18 mouse cellular contexts compared by ENCODE assay signal in genomic region chr3:67508216-67508892, GRCm38 (mm10). TPM values are rescaled to one million over a fixed set of nuclear protein-coding genes. Genes with fewer than 3 reads are reported as not detected.
DNase-seq lines count a peak whose midpoint lies in the region; ATAC-seq and TF ChIP-seq lines count a peak whose summit lies in the region.
"Had no signal": no experiment of that assay in that cellular context is flagged by ENCODE, and none has a peak within 500 bp of the region (broad histone marks: within the 10 kb centered on the region; RNA-seq: fewer than 3 reads in every experiment).

No protein-coding gene starts in this region.

- no peak overlapping the region for H3K4me3 ChIP-seq in embryonic fibroblast, embryonic 13.5 days (ENCODE audit: insufficient read depth, low read length)
- H3K4me3 ChIP-seq: embryonic facial prominence, embryonic 15.5 days; forebrain, embryonic 15.5 days; heart, adult 2 months; heart, embryonic 15.5 days; hindbrain, embryonic 10.5 days; intestine, embryonic 15.5 days had no signal

- peak; percentile 50 for DNase-seq in heart, adult 11 months
- DNase-seq in heart, postnatal 14 days = no peak
- DNase-seq in NIH3T3 (ENCODE audit: low read depth) = peak; percentile 55
- DNase-seq in adrenal gland, adult 2 months = no peak
- DNase-seq: adrenal gland, postnatal 14 days; cerebellum, adult 2 months; cerebellum, postnatal 10 days; embryo, embryonic 11 days; gastrocnemius, postnatal 36 days; heart, adult 2 months had no signal

- H3K4me1 ChIP-seq in embryonic fibroblast, embryonic 13.5 days (ENCODE audit: control insufficient read depth, insufficient read depth, low read length) = peaks cover 6% of the 10 kb centered on the region
- H3K4me1 ChIP-seq: forebrain, embryonic 15.5 days; heart, embryonic 15.5 days; intestine, embryonic 15.5 days had no signal

- intact Hi-C loops in heart, postnatal 14 days (cut with DNase I) = no loop called here

- TF ChIP-seq POLR2A in embryonic fibroblast, embryonic 13.5 days (IDR thresholded peaks at IDR 0.05; ENCODE audit: low read depth, low read length) = no peak

- ATAC-seq in monocyte, adult 5-6 weeks (replicated peaks; ENCODE audit: insufficient number of reproducible peaks, low FRiP score, low TSS enrichment, poor library complexity, severe bottlenecking) = no peak
- ATAC-seq: forebrain, embryonic 15.5 days; intestine, embryonic 15.5 days had no signal

- TF ChIP-seq CTCF in embryonic fibroblast, embryonic 13.5 days (IDR thresholded peaks at IDR 0.05; ENCODE audit: borderline replicate concordance, insufficient read depth, low read length) = no peak

- peak overlapping the region; percentile 89 for H3K27ac ChIP-seq in embryonic fibroblast, embryonic 13.5 days (ENCODE audit: insufficient read depth, low read length)
- H3K27ac ChIP-seq: embryonic facial prominence, embryonic 15.5 days; forebrain, embryonic 15.5 days; heart, adult 2 months; heart, embryonic 15.5 days; hindbrain, embryonic 10.5 days; hindbrain, embryonic 14.5 days; intestine, embryonic 15.5 days had no signal

RNA-seq across cellular contexts. Expression of gene Rarres1, which starts 7.0 kb away (rescaled TPM):
- under 1 TPM; 0.84 to 0.98 TPM for total RNA-seq in heart, postnatal 14 days (2021)
- 16.2 and 18.2 TPM in 2 replicates for polyA plus RNA-seq in embryonic fibroblast, embryonic 13.5 days (2011; ENCODE audit: insufficient read length, low read depth, missing spikeins)
- not detected in 3 replicates for total RNA-seq in monocyte, adult 5-6 weeks (2017)
- total RNA-seq in adrenal gland, adult 2 months (2021) = under 1 TPM; 0.20 to 0.93 TPM
- polyA plus RNA-seq in adrenal gland, adult 2 months (2012; rRNA removed) = 2.1 and 5.4 TPM in 2 replicates

RNA-seq across cellular contexts. Expression of gene Lxn, which starts 44.6 kb away (rescaled TPM):
- total RNA-seq in heart, postnatal 14 days (2021) = 10 to 100 TPM; 11.2 to 12.8 TPM
- polyA plus RNA-seq in embryonic fibroblast, embryonic 13.5 days (2011; ENCODE audit: insufficient read length, low read depth, missing spikeins) = 98.5 and 132 TPM in 2 replicates
- 1.7 to 5.0 TPM (median 2.9 TPM) in 3 replicates for total RNA-seq in monocyte, adult 5-6 weeks (2017)
- 10 to 100 TPM in 1 of 2 experiments, 1 to 10 TPM in 1; 7.3 to 16.3 TPM for total RNA-seq in adrenal gland, adult 2 months (2021)
- 52.1 and 66.8 TPM in 2 replicates for polyA plus RNA-seq in adrenal gland, adult 2 months (2012; rRNA removed)

Comparison
In these comparisons a context has a peak if more than half of its experiments do, and no peak if none do; other contexts are left out.
1. DNase-seq: peak in heart, adult 11 months (single experiment) and NIH3T3 (single experiment); none in heart, postnatal 14 days (0 of 2) and adrenal gland, adult 2 months (single experiment).